ENCODE assay signal across 25 mouse cellular contexts in genomic region chr13:98792864-98793263, GRCm38 (mm10).
"Had no signal": no experiment of that assay in that cellular context is flagged by ENCODE, and none has a peak within 500 bp of the region (broad histone marks: within the 10 kb centered on the region; RNA-seq: fewer than 3 reads in every experiment).

No protein-coding gene starts in this region.

- H3K9ac ChIP-seq: embryonic facial prominence, embryonic 12.5 days; embryonic facial prominence, embryonic 13.5 days; embryonic facial prominence, embryonic 15.5 days; forebrain, embryonic 12.5 days; forebrain, embryonic 13.5 days; forebrain, embryonic 15.5 days; forebrain, postnatal 0 days had no signal

- H3K4me2 ChIP-seq: embryonic facial prominence, embryonic 12.5 days; embryonic facial prominence, embryonic 13.5 days; embryonic facial prominence, embryonic 15.5 days; forebrain, embryonic 12.5 days; forebrain, embryonic 13.5 days; forebrain, embryonic 15.5 days; heart, embryonic 11.5 days had no signal

- H3K9me3 ChIP-seq: embryonic facial prominence, embryonic 10.5 days; embryonic facial prominence, embryonic 12.5 days; embryonic facial prominence, embryonic 13.5 days; embryonic facial prominence, embryonic 15.5 days; forebrain, embryonic 10.5 days; forebrain, embryonic 12.5 days; forebrain, embryonic 13.5 days; forebrain, embryonic 15.5 days; heart, embryonic 10.5 days had no signal

- DNase-seq: cerebellum, adult 9-11 months; cerebellum, postnatal 10 days; cerebellum, postnatal 14 days; cerebellum, postnatal 25 days; cerebellum, postnatal 36 days; embryo, embryonic 11 days; forebrain, postnatal 0 days; gastrocnemius, adult 2 months; gastrocnemius, postnatal 10 days; gastrocnemius, postnatal 14 days; gastrocnemius, postnatal 25 days; gastrocnemius, postnatal 36 days; heart, adult 18-20 months; heart, adult 2 months had no signal

- H3K4me3 ChIP-seq: embryonic facial prominence, embryonic 10.5 days; embryonic facial prominence, embryonic 12.5 days; embryonic facial prominence, embryonic 13.5 days; embryonic facial prominence, embryonic 15.5 days; erythroblast, embryonic 14.5 days; forebrain, embryonic 10.5 days; forebrain, embryonic 12.5 days; forebrain, embryonic 13.5 days; forebrain, embryonic 15.5 days; gastrocnemius, adult 2 months; heart, adult 2 months; heart, embryonic 10.5 days had no signal

- H3K27me3 ChIP-seq: embryonic facial prominence, embryonic 12.5 days; embryonic facial prominence, embryonic 13.5 days; embryonic facial prominence, embryonic 15.5 days; forebrain, embryonic 12.5 days; forebrain, embryonic 13.5 days; forebrain, embryonic 15.5 days had no signal

- H3K27ac ChIP-seq: embryonic facial prominence, embryonic 10.5 days; embryonic facial prominence, embryonic 12.5 days; embryonic facial prominence, embryonic 13.5 days; embryonic facial prominence, embryonic 15.5 days; forebrain, embryonic 10.5 days; forebrain, embryonic 12.5 days; forebrain, embryonic 13.5 days; forebrain, embryonic 15.5 days; gastrocnemius, adult 2 months; heart, adult 2 months; heart, embryonic 10.5 days had no signal

- H3K4me1 ChIP-seq: embryonic facial prominence, embryonic 10.5 days; embryonic facial prominence, embryonic 12.5 days; embryonic facial prominence, embryonic 13.5 days; embryonic facial prominence, embryonic 15.5 days; forebrain, embryonic 10.5 days; forebrain, embryonic 12.5 days; forebrain, embryonic 13.5 days; forebrain, embryonic 15.5 days; heart, embryonic 10.5 days had no signal
